Mouse (Mus musculus): ENCODE results near the gene Smarcd3. TPM values are rescaled to one million over a fixed set of nuclear protein-coding genes. Genes with fewer than 3 reads are reported as not detected.
"Not testable (repeated sequence)": the region's sequence is repeated elsewhere in the genome, so short reads cannot be mapped to it uniquely, and the experiment has no call there.

Smarcd3 gene
- polyA plus RNA-seq, 1 experiment: 12.4 TPM

DNA sequence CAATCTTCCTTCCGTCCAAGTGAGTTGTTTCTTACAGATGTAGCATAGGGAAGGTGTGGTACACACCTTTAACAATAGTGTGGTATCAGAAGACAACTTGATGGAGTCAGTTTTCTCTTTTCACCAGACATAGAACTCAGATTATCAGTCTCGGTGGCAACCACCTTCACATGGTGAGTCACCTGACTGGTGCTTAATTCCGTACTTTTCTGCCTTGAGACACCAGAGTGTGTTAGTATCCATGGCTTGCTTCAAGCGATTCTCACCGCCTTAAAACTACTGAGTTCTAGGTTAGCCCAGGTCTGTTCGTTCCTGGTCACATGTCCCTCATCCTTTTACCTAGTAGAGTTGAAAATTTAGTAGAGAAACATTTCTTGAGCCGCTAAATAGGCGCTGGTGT is 38.1 kb downstream of the Smarcd3 start:
- WGBS: 6% methylated on average over 8 of the region's 8 CpGs
- no peak for DNase-seq
- no peaks in the 10 kb centered on the region for H3K36me3 ChIP-seq (ENCODE audit: control insufficient read depth, insufficient read depth, low read length)
- peaks cover 9% of the 10 kb centered on the region; the same call in 1 of the 2 replicates for H3K4me1 ChIP-seq (ENCODE audit: control insufficient read depth, insufficient read depth, low read length)
- H3K4me3 ChIP-seq (ENCODE audit: insufficient read depth, low read depth, low read length): peak overlapping the region; percentile 80
- H3K27me3 ChIP-seq (replicated peaks; ENCODE audit: control insufficient read depth, insufficient read depth, low read length): no peaks in the 10 kb centered on the region
- peak overlapping the region; percentile 37 for H3K27ac ChIP-seq (ENCODE audit: insufficient read depth, low read depth, low read length)
- no peak for TF ChIP-seq POLR2A (IDR thresholded peaks at IDR 0.05; ENCODE audit: low read depth, low read length)
- TF ChIP-seq CTCF (conservative IDR thresholded peaks at IDR 0.05; ENCODE audit: insufficient read depth, insufficient read length, low read depth, low read length): no peak

DNA sequence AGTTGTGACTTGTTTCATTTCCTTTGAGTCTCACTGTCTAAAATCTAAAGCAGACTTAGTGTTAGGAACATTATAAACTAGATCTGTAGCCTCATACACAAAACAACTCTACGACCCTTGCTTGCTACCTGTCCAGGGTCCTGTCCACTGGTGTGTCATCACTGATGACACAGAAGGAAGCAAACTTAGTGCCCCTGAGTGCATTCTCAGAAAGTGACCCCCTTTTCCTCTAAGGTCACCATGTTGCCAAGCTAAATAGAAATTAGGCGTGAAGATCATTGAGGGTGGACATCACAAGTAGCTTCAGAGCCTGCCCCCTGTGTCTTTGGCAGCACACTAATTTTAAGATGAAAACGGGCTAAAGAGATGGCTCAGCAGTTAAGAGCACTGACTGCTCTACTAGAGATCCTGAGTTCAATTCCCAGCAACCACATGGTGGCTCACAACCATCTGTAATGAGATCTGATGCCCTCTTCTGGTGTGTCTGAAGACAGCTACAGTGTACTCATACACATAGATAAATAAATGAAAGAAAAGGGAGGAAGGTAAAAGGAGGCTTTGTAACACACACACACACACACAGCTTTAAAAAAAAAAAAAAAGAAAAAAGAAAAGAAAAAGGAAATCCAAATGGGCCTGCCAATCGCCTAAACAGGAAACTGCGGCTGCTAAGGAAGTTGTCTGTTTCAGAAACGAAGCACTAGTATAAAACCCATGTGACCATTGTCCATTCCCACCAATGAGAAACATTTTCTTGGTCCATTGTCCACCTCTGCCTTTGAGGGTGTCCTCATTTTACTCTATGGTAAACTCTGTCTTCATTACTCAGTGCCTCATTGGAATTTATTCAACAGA is 45.9 kb downstream of the Smarcd3 start:
- Histone ChIP-seq H3K27ac (ENCODE audit: insufficient read depth, low read depth, low read length) (peak overlapping the region; percentile 89), H3K4me1 (ENCODE audit: control insufficient read depth, insufficient read depth, low read length) (peaks cover 9% of the 10 kb centered on the region; the same call in 1 of the 2 replicates), H3K27me3 (replicated peaks; ENCODE audit: control insufficient read depth, insufficient read depth, low read length) (no peaks in the 10 kb centered on the region), H3K36me3 (ENCODE audit: control insufficient read depth, insufficient read depth, low read length) (no peaks in the 10 kb centered on the region), H3K4me3 (ENCODE audit: insufficient read depth, low read depth, low read length) (peak overlapping the region; percentile 70)
- 48% methylated on average over 6 of the region's 6 CpGs for WGBS
- DNase-seq: no peak
- TF ChIP-seq POLR2A (IDR thresholded peaks at IDR 0.05; ENCODE audit: low read depth, low read length) (no peak), CTCF (conservative IDR thresholded peaks at IDR 0.05; ENCODE audit: insufficient read depth, insufficient read length, low read depth, low read length) (no peak)

DNA sequence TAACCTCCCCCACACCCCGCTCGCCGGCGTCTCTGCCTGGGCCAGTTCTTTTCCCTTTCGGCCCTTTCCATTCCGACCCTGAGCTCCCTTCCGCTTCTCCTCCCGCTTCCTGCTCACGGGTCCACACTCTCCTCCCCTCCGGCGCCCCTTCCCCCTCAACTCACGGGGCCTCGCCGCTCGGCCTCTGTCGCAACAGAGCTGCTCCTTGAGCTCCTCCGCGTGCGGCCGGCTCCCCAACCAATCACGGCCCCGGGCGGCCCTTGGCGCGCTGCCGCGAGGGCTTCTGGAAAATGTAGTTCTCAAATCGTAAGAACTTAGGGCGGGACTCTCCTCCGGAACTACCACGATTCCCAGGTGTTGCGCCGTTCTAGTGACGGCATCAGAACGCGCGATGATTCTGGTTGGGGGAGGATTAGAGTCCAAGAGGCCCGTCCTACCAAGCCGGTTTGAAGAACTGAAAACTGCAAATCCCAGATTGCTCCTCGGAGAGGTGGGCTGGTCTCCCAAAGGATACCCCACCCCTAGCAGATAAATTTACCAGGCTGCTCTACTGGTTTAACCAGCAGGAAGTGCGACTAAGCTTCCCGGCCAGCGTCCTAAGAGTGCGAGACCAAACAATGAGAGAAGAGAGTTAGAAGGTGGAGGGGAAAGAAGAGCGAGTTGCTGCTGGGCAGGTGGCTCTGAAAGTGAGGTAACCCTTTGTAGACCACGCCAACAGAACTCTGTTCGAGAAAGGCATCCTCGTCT is 46.9 kb downstream of the Smarcd3 start, which contains the start of gene Abcf2:
Abcf2 (minus strand) TSS at position 285 of the 747 bp plus-strand sequence.
- Histone ChIP-seq H3K36me3 (ENCODE audit: control insufficient read depth, insufficient read depth, low read length) (no peaks in the 10 kb centered on the region), H3K4me1 (ENCODE audit: control insufficient read depth, insufficient read depth, low read length) (peaks cover 9% of the 10 kb centered on the region; the same call in 1 of the 2 replicates), H3K27me3 (replicated peaks; ENCODE audit: control insufficient read depth, insufficient read depth, low read length) (no peaks in the 10 kb centered on the region), H3K27ac (ENCODE audit: insufficient read depth, low read depth, low read length) (peak within 1 kb of the TSS; percentile 89), H3K4me3 (ENCODE audit: insufficient read depth, low read depth, low read length) (peak within 1 kb of the TSS; percentile 70)
- peak; percentile 77 for TF ChIP-seq POLR2A (IDR thresholded peaks at IDR 0.05; ENCODE audit: low read depth, low read length)
- TF ChIP-seq CTCF (conservative IDR thresholded peaks at IDR 0.05; ENCODE audit: insufficient read depth, insufficient read length, low read depth, low read length): no peak
- DNase-seq: peak; percentile 100
- WGBS: under 1% methylated on average over 48 of the region's 48 CpGs

DNA sequence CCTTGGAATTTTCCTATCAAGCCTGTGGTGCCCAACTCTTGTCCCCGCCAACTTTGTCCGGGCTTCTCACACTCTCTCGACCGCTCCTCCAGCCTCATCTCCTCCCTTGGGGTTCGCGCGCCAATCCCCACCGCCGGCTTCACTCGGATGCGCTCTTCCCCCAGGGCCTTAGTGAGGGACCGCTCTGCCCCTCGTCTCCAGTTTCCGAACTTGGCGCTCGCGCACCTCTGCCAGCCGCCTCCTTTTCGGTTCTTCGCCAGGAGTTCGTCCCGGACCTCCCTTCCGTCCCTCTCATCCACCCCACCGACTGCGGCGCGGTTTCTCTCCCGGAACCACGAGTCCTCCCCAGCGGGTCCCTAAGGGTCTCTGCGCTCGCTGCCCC is 47.4 kb downstream of the Smarcd3 start:
- peak overlapping the region; percentile 67 for H3K4me3 ChIP-seq (ENCODE audit: insufficient read depth, low read depth, low read length)
- H3K27me3 ChIP-seq (replicated peaks; ENCODE audit: control insufficient read depth, insufficient read depth, low read length): no peaks in the 10 kb centered on the region
- WGBS: under 1% methylated on average over 32 of the region's 32 CpGs
- no peak overlapping the region for H3K27ac ChIP-seq (ENCODE audit: insufficient read depth, low read depth, low read length)
- H3K4me1 ChIP-seq (ENCODE audit: control insufficient read depth, insufficient read depth, low read length): peaks cover 9% of the 10 kb centered on the region; the same call in 1 of the 2 replicates
- DNase-seq: no peak
- no peak for TF ChIP-seq CTCF (conservative IDR thresholded peaks at IDR 0.05; ENCODE audit: insufficient read depth, insufficient read length, low read depth, low read length)
- no peak for TF ChIP-seq POLR2A (IDR thresholded peaks at IDR 0.05; ENCODE audit: low read depth, low read length)
- H3K36me3 ChIP-seq (ENCODE audit: control insufficient read depth, insufficient read depth, low read length): no peaks in the 10 kb centered on the region

DNA sequence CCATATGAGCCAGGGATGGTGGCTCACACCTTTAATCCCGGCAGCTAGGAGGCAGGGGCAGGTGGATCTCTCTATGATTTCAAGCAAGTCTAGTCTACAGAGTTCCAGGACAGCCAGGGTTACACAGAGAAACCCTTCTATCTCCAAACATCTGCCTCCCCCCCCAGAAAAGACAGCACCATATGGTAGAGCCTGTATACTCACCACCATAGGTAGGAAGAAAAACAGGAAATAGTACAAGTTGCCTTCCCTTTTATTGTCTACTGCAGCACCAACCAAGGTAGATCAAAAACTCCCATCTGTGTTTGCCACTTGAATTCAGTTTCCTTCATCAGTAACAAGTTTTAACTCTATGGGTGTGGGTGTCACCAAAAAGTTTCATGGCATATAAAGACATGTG is 48.3 kb downstream of the Smarcd3 start:
- WGBS: 82% methylated on average over 1 of the region's 1 CpGs
- peaks cover 9% of the 10 kb centered on the region; the same call in 1 of the 2 replicates for H3K4me1 ChIP-seq (ENCODE audit: control insufficient read depth, insufficient read depth, low read length)
- no peaks in the 10 kb centered on the region for H3K27me3 ChIP-seq (replicated peaks; ENCODE audit: control insufficient read depth, insufficient read depth, low read length)
- H3K4me3 ChIP-seq (ENCODE audit: insufficient read depth, low read depth, low read length): no peak overlapping the region
- TF ChIP-seq CTCF (conservative IDR thresholded peaks at IDR 0.05; ENCODE audit: insufficient read depth, insufficient read length, low read depth, low read length): no peak
- no peak for TF ChIP-seq POLR2A (IDR thresholded peaks at IDR 0.05; ENCODE audit: low read depth, low read length)
- no peak for DNase-seq
- no peaks in the 10 kb centered on the region for H3K36me3 ChIP-seq (ENCODE audit: control insufficient read depth, insufficient read depth, low read length)
- H3K27ac ChIP-seq (ENCODE audit: insufficient read depth, low read depth, low read length): no peak overlapping the region

DNA sequence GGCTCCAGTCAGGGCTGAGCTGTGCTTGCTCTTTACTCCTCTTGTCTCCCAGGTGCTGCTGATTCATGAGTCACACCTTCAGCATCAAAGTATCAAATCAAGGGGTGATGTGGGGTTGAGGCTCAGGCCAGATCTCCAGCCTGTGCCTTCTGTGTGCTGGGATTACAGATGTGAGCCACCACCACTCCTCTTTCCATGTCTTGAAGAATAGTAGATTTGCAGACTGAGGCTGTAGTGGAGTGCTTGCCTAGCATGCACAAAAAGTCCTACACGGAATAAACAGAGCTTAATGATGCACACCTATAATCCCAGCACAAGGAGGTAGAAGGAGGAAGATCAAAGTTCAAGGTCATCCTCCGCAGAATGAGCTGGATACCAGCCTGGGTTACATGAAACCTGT is 67.5 kb downstream of the Smarcd3 start, which contains the start of gene 4931409K22Rik:
4931409K22Rik (minus strand) TSS at position 101 of the 400 bp plus-strand sequence.
- TF ChIP-seq POLR2A (IDR thresholded peaks at IDR 0.05; ENCODE audit: low read depth, low read length): no peak
- TF ChIP-seq CTCF (conservative IDR thresholded peaks at IDR 0.05; ENCODE audit: insufficient read depth, insufficient read length, low read depth, low read length): no peak
- no peaks in the 10 kb centered on the region for H3K36me3 ChIP-seq (ENCODE audit: control insufficient read depth, insufficient read depth, low read length)
- H3K4me1 ChIP-seq (ENCODE audit: control insufficient read depth, insufficient read depth, low read length): no peaks in the 10 kb centered on the region
- no peak for DNase-seq
- no peak within 1 kb of the TSS for H3K27ac ChIP-seq (ENCODE audit: insufficient read depth, low read depth, low read length)
- no peaks in the 10 kb centered on the region for H3K27me3 ChIP-seq (replicated peaks; ENCODE audit: control insufficient read depth, insufficient read depth, low read length)
- no peak within 1 kb of the TSS for H3K4me3 ChIP-seq (ENCODE audit: insufficient read depth, low read depth, low read length)
- WGBS: 75% methylated on average over 2 of the region's 2 CpGs

DNA sequence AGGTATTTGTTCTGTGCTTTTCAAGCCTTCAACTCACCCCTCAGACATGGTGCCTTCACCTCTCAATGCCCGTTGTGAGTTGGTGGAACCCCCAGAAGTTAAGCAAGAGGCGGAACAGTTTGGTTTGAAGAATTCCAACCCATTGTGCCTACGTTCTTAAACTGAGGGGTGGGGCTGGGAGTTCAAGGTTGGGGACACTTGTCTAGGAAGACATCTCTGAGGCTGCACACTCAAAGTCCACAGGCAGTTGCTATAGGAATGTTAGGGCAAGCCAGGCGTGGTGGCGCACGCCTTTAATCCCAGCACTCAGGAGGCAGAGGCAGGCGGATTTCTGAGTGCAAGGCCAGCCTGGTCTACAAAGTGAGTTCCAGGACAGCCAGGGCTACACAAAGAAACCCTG is 68.9 kb downstream of the Smarcd3 start:
- H3K4me1 ChIP-seq (ENCODE audit: control insufficient read depth, insufficient read depth, low read length); H3K27me3 ChIP-seq (replicated peaks; ENCODE audit: control insufficient read depth, insufficient read depth, low read length); H3K27ac ChIP-seq (ENCODE audit: insufficient read depth, low read depth, low read length); DNase-seq; H3K4me3 ChIP-seq (ENCODE audit: insufficient read depth, low read depth, low read length); H3K36me3 ChIP-seq (ENCODE audit: control insufficient read depth, insufficient read depth, low read length): not testable (repeated sequence)
- WGBS: 98% methylated on average over 7 of the region's 7 CpGs
